Mouse (Mus musculus): ENCODE measurements around the gene Pdgfd.

DNA sequence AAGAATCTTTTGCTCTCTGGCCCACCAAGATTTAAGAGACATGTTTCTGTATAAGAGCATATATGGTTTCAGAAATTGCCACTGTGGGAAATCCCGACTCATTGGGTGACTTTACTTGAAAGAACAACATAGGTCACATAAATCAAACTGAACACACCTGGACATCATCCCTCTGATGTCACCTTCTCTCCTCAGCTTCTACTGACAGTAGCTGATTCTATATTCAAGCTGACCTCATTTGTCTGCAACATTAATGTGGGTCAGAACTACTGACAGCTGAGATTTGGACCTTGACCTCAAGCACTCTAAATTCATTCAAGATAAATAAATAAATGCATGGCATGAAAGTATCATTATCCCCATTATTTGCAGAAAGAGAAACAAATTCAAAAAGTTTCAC lies 177.0 kb downstream of the Pdgfd start:
- no peak for TF ChIP-seq CTCF (IDR thresholded peaks at IDR 0.05; ENCODE audit: low read depth)
- no peak for TF ChIP-seq EP300 (IDR thresholded peaks at IDR 0.05; ENCODE audit: low read depth)
